Mouse (Mus musculus) bone marrow macrophage, adult 2 months (primary cell): ENCODE data around the gene Zdhhc5.

Experiments used
- CTCF ChIP-seq: IDR thresholded peaks from 2 replicates; pipeline ENCODE4 v1.5.1; 2012; ENCODE audit warnings: low read depth, mild to moderate bottlenecking, low read length, moderate library complexity
- POLR2A ChIP-seq: IDR thresholded peaks from 2 replicates; pipeline ENCODE4 v1.6.1; 2012; ENCODE audit warnings: mild to moderate bottlenecking, low read depth, low read length, borderline replicate concordance

DNA sequence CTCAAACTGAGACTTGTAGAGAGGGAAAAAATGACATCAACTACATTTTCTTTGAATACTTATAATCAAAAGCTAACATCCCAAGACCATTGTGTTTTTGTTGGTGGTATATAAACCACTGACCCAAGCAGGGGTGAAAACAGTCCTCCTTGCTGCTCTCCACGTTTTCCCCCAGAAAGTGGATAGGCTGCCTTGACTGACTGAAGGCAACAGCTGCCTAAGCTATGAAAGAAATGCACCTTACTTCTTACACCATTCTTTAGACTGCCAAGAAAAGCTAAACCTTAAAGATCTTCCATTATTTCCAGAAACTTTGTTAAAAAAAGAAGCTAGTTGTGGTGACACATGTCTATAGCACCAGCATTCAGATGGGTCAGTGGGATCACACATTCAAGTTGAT, 68.8 kb downstream of the Zdhhc5 start:
- TF ChIP-seq CTCF (no peak), POLR2A (no peak)
